Mouse (Mus musculus): ENCODE data around the gene Ogt.

Gene Ogt

GRCm38 (mm10) chrX:101639741-101640166, at the start of gene Ogt:
Ogt (plus strand) TSS chrX:101640060.
- peak; percentile 95 for DNase-seq

DNA sequence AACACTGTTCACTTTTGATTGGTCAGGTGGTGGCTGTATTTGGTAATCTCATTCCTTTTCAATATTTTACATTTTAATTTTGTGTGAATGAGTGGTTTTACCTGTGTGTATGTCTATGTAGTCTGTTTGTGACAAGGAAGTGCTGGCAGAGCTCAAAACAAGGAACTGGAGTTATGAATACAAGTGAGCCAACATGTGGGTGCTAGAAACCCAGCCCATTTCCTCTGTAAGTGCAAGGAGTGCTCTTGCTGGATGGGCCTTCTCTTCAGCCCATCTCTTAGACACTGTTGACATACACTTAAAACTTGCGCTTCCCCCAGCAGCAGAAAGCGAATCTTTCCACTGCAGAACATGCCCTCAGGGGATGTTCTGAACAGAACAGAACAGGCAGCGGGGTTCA, 23.7 kb upstream of the Ogt start:
- DNase-seq: no peak

DNA sequence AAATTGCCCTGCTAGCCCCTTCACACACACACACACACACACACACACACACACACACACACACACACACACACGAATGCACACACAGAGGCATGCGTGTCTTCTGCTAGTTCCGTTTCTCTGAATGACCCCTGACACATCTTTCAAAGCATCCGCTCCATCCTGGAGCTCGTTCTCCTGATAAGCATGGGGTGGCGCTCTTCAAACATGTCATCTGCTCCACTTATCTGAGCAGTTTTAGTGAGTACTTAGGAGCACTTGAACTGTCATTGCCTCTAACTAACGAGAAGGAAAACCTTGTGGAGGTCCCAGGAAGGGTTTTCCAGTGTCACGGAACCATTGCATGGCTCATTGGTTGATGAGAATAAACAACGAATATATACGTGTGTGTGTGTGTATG, 22.0 kb upstream of the Ogt start:
- no peak for DNase-seq

- DNase-seq: no peak
Observed at GRCm38 (mm10) chrX:101620317-101620716, 19.5 kb upstream of the Ogt start.

DNA sequence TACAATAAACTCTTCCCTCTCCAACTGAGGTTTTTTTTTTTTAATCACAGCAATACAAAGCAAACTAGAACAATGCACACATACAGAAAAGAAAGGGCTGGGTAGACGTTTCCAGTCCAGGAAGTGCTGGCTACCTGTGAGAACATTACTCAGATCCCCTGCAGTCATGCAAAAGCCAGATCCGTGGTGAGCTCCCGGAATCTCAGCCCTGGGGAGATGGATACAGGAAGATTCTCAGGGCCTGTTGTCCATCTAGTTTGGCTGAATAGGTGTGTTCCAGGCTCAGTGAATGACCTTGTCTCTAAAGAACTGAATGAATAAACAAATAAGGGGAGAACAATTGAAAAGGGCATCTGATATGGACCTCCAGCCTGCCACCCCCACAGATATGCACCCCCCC, 17.3 kb upstream of the Ogt start:
- no peak for DNase-seq

- DNase-seq: peak; percentile 15
Observed at GRCm38 (mm10) chrX:101636821-101637525, 2.9 kb upstream of the Ogt start.

DNA sequence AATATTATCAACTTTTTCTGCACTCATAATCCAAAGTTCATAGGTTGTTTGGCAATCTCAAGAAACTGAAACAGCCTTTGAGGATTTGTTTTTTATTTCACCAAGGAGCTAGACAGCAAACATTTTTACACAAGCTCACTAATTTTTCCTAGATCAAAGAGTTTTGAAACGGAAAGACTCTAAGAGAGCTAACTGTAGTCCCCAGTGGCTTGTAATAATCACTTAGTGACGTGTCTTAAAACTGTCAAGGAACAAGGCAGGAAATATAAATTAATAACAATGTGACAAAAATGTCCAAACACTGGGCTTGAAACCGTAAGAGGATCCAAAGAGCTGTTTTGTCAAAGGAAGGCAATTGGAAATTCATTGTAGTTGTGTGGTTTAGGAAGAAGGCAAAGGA, 1.0 kb upstream of the Ogt start:
- no peak for DNase-seq

GRCm38 (mm10) chrX:101639306-101639705, 554 bp upstream of the Ogt start:
- no peak for DNase-seq

DNA sequence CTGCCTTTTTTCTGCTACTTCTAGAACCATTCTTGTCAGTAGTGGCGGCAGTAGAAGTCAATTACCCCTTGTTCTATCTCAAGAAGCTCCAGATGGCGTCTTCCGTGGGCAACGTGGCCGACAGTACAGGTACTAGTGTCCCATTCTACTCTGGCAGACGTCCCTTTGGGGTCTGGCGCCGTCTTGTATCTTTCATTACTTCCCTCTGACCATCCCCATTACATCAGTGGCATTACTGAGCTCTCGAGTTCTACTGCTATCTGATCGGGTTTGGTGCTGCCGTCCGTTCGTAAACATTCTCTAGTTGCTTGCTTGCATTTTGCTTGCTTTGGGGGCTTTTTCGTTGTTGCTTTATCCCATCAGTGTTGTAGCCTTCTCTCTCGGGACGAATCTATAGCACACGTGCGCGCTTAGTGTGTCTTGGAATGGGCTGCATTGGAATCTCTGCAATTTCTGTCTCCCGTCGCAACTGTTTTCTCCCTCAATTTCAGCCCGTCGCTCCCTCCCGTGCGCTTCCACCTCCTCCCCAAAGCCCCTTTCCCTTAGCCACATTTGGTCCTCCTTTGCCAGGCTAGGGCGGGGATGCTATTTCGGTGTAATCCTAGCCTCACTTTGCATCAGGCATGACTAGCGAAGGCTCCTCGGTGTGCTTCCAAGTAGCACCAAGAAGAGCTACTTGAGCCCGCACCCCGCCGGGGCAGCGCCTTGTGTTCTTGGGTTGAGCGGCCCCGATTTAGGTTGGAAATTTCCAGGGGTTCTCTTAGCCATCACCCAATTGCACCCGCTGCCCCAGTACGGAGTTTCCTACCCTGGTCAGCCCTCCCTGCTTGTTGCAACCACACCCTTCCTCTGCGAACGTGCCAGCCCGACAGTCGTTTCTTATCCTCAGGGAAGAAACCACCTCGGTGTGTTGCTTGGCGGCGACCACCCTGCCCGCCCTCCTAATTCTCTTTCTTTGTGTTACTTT, 617 bp downstream of the Ogt start:
- peak; percentile 50 for DNase-seq

DNA sequence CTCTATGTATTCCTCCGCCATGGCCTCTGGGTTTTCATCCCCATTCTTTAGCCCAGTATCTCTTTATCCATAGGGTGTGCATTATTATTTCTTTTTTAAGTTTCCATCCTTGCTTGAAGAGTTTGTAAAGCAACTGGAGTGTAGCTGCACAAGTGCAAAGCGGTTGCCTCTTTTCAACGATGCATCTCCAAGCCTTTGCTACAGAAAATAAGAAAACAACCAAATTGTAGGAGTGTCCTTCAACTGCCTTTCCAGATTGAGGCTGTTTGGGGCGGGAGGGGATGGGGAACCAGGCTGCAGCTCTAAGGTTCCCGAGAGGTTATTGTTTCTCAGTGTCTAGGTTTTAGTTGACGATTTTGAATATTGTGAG, 1.3 kb downstream of the Ogt start:
- no peak for DNase-seq

GRCm38 (mm10) chrX:101642091-101642490, 2.2 kb downstream of the Ogt start:
- DNase-seq: no peak

DNA sequence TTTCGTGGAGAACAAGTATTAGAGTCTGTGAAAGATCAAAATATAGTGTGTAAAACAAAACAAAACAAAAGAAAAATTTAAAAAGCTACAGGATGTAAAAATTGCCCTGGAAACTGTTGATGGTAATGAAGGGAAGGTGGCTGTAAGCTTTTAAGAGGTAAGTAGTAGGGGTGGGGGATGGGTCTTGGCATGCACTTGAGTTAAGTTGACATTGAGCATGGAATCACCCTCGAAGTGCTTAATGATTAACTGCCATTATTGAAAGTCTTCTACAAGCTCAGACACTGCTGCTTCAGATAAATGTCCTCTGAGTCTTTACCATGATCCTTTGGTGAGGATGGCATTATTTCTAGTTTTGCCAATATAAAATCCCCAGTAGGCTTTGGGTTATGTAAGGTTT, 5.4 kb downstream of the Ogt start:
- DNase-seq: no peak

DNA sequence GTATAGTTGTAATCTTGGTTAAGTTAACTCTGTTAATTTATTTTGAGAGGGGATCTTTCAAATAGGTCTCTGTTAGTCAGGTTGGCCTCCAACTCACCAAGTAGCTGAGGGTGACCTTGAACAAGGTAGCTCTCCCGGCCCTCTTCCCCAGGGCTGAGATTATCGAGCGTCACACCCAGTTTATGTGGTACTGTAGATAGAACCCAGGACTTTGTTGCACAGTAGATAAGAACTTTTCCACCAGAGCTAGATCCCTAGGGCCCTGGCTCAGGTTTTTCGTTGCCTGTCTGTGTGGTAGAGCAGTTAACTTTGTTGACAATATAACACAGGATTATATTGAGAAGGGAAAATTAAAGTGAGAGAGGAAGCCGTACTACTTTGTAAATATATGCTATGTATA, 6.8 kb downstream of the Ogt start:
- no peak for DNase-seq

DNA sequence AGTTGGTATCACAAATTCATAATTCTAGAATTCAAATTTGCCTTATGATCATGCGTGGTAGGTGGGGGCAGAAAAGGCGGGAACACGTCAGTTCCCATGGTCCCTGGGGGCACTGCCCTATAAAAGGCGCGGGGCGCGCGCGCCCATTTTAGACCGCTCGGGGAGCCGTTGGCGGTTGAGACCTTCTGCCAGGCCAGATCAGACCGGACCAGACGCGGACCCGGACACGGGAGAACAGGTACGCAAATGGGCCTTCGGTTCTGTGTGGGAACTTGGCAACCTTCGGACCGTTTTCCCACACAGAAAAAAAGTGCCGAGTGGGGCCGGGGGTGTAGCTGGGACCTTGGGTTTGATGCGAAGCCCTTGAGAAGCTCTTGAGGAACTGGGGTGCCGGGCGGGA, 55.8 kb downstream of the Ogt start:
- DNase-seq: no peak

- no peak for DNase-seq
Observed at GRCm38 (mm10) chrX:101697537-101697936, 57.7 kb downstream of the Ogt start.

- no peak for DNase-seq
Observed at GRCm38 (mm10) chrX:101698232-101698631, 58.4 kb downstream of the Ogt start.

- DNase-seq: no peak
Observed at GRCm38 (mm10) chrX:101705111-101705510, 65.3 kb downstream of the Ogt start.

DNA sequence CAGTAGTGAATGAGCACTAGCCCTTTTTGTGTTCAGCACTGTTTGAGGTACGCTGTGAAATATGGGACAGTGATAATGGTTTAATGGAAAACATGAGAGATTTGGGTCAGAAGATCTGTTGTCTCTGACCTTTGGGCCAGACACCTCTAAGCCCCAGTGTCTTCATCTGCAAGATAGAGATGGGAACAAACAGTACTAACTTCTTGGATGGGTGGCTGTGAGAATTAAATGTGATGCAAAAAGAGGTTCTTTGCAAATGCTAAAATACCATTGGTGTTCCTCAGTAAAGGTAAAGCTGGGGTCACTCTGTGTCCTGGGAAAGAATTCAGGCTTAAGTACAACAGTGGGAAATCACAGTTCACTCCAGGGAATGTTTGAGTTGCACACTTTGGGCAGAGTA, 80.5 kb downstream of the Ogt start:
- no peak for DNase-seq

DNA sequence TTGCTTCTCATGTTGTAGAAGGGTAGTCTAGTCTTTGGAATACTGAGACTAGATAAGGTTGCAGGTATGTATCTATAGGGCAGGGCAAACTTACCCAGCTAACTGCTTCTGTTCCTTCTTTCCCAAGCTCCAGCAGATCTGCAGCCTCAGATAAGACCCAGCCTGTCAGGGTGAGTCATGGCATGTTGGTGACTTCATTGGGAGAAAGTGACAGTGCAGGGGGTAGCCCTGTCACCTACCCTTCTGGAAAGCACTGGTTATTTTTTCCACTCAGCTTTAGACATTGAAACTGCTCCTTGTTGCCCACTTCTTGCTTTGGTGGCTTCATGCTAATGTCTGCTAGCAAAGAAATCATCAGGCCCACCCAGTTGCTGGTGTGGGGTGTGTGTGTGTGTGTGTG, 90.2 kb downstream of the Ogt start:
- DNase-seq: no peak

GRCm38 (mm10) chrX:101732644-101733043, 92.8 kb downstream of the Ogt start:
- no peak for DNase-seq

- no peak for DNase-seq
Observed at GRCm38 (mm10) chrX:101733288-101733687, 93.4 kb downstream of the Ogt start.

DNA sequence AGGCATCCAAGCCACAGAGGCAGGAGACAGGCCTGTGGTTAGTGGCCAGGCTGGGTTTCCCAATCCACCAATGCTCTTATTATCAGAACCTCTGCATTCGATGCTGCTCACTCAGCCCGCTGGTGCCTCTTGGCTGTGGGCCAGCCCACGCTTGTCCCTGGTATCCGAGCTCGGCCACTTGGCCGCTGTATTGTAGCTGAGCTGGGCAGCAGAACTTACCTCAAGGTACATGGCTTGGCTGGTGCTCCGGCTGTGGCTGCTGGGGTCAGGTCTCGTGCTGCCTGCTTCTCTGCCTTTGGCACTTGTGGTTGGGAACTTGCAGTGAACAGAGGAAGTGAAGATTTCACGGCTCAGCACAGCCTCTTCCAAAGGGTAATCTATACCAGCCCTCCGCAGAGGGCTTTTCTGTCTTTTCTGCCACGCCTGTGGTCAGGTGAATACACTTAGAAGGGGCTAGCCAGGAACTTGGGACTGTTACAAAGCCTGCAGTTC, 94.0 kb downstream of the Ogt start, which contains the start of gene Cxcr3:
Gene Cxcr3, minus strand, starts transcription at position 442 of the 492 bp plus-strand sequence.
- peak; percentile 8 for DNase-seq

All from lung, postnatal 10 days (tissue).